Mouse (Mus musculus): ENCODE measurements at regions not wholly inside any gene's neighbourhood (a gene's known extent, or its start where the extent isn't known, plus 50 kb on each side); places are given as distances from the start of the nearest gene placed in this dataset.
A peak's percentile ranks its signal among the peaks of the same experiment; 100 is the strongest.

DNA sequence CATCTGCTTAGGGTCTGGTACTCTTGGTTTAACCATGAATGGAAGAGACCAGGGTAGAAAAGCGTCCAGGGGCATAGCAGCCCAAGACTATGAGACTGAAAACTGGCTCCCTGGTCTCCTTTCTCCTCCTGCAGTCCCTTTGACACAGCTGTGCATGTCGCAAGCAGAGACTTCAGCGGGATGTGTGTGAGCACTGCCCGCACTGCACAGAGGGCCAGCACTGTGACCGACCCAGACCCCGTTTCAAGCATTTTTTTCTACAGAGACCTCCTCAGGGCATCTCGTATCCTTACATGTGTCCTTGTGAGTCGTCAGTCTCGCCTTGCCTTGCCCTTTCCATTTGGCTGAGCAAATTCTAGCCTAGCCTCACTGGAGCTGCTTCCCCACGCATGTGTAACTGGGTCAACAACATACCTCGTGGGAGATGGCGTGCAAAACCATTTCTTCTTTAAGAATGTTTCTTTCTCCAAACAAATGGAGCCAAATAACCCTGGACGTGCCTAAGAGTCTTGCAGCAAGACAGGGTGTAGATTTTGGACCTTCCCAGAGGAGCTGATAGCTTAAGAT, 82.6 kb downstream of the Fam110c start:
- Histone ChIP-seq H3K27ac (peak overlapping the region; percentile 54), H3K36me3 (no peaks in the 10 kb centered on the region), H3K9me3 (replicated peaks) (no peaks in the 10 kb centered on the region), H3K9ac (no peak overlapping the region), H3K27me3 (no peaks in the 10 kb centered on the region), H3K4me1 (peaks cover 16% of the 10 kb centered on the region), H3K4me3 (replicated peaks) (no peak overlapping the region), H3K4me2 (no peak overlapping the region)
- ATAC-seq (replicated peaks; ENCODE audit: low FRiP score), result peak; percentile 60; the same call in 1 of the 2 replicates
- 56% methylated on average over 13 of the region's 13 CpGs for WGBS

DNA sequence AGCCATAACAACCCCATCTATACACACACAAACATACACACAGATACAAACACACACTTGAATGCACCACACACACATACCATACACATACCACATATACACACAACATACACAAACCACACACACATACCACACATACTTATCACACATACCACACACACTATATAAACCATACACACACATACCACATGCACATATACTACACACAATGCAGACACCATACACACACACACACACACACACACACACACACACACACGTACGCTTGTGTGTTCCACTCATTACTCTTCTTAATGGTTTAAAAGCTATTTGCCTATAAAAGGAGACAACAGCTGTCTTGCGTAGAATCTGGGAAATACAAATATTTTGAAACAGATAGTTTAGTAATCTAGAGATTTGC, 83.1 kb upstream of the Gm6993 start:
- H3K9me3 ChIP-seq (replicated peaks), result no peaks in the 10 kb centered on the region
- H3K27me3 ChIP-seq, result no peaks in the 10 kb centered on the region
- peaks cover 16% of the 10 kb centered on the region for H3K4me1 ChIP-seq
- H3K4me3 ChIP-seq (replicated peaks), result no peak overlapping the region
- no peaks in the 10 kb centered on the region for H3K36me3 ChIP-seq
- ATAC-seq (replicated peaks; ENCODE audit: low FRiP score), result no peak
- WGBS, result 78% methylated on average over 3 of the region's 3 CpGs
- H3K4me2 ChIP-seq, result no peak overlapping the region
- H3K27ac ChIP-seq, result no peak overlapping the region
- H3K9ac ChIP-seq, result no peak overlapping the region

DNA sequence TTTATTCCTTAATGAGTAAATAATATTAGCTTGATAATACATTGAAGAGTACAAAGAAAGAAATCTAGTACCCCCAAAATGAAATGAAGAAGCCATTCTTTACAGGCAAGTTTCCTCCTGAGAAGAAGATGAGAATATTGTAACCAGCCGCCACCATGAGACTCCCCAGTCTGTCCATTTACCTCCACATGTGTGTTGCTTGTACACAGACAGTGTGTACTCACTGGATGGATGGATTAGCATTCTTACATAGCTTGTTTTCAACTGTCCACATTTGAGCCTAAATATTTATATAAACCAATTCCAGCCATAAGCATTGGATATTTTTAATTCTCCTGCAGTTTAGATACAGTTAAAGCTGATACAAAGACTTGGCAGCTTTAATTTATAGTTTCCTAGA, 82.7 kb upstream of the Gm6993 start:
- ATAC-seq (replicated peaks; ENCODE audit: low FRiP score), result no peak
- Histone ChIP-seq H3K4me3 (replicated peaks) (no peak overlapping the region), H3K9ac (no peak overlapping the region), H3K4me2 (no peak overlapping the region), H3K27me3 (no peaks in the 10 kb centered on the region), H3K27ac (no peak overlapping the region), H3K4me1 (peaks cover 16% of the 10 kb centered on the region), H3K9me3 (replicated peaks) (no peaks in the 10 kb centered on the region), H3K36me3 (no peaks in the 10 kb centered on the region)
- WGBS, result 97% methylated on average over 1 of the region's 1 CpGs

DNA sequence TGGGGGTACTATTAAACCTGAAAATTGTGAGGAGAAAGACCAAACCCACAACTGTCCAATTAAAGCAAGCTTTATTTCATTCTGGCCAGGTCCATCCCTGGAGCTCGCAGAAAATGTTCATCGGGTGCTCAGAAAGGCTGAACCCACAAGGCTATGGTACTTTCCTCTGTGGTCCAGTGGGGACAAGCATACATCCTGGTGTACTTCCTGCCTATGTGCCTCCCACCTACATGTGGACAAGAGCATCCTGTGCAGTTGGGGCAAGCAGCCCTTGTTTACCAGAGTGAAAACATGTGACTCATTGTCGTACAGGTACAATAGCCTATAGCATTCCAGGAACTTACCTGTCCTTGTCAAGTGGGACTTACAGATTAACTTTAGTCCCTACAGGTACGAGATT, 81.7 kb upstream of the Gm6993 start:
- no peaks in the 10 kb centered on the region for H3K36me3 ChIP-seq
- no peaks in the 10 kb centered on the region for H3K27me3 ChIP-seq
- H3K4me1 ChIP-seq, result peaks cover 16% of the 10 kb centered on the region
- H3K4me2 ChIP-seq, result no peak overlapping the region
- H3K9ac ChIP-seq, result no peak overlapping the region
- WGBS, result 82% methylated on average over 4 of the region's 4 CpGs
- H3K9me3 ChIP-seq (replicated peaks), result no peaks in the 10 kb centered on the region
- no peak overlapping the region for H3K27ac ChIP-seq
- no peak overlapping the region for H3K4me3 ChIP-seq (replicated peaks)
- no peak for ATAC-seq (replicated peaks; ENCODE audit: low FRiP score)

DNA sequence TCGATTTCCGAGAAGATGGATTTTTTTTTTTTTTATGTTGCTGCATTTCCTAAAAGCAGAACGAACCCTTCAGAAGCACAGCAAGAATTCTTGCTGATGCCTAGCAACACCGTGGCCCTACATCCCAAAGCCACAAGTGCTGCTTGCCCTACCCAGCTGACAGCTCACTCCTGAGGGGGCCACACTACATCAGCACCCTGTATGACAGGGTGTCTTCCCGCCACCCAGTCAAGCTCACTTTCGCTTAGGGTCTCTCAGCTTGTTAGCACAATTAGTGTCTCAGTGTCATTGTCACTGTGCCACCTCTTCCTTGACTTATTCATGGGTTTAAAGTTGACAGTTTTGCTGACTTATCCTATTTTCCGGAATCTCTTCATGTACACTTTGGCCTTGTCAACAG, 81.2 kb upstream of the Gm6993 start:
- Histone ChIP-seq H3K4me1 (peaks cover 15% of the 10 kb centered on the region), H3K9me3 (replicated peaks) (no peaks in the 10 kb centered on the region), H3K36me3 (no peaks in the 10 kb centered on the region), H3K4me2 (no peak overlapping the region), H3K27ac (peak overlapping the region; percentile 29; the same call in 1 of the 2 replicates), H3K27me3 (no peaks in the 10 kb centered on the region), H3K9ac (no peak overlapping the region), H3K4me3 (replicated peaks) (no peak overlapping the region)
- 74% methylated on average over 7 of the region's 7 CpGs for WGBS
- ATAC-seq (replicated peaks; ENCODE audit: low FRiP score), result 0 out of 2 replicates have a peak, but pooled peaks have one; percentile 29

- peak overlapping the region; percentile 47; the same call in 1 of the 2 replicates for H3K27ac ChIP-seq
- no peaks in the 10 kb centered on the region for H3K9me3 ChIP-seq (replicated peaks)
- no peaks in the 10 kb centered on the region for H3K27me3 ChIP-seq
- H3K4me3 ChIP-seq (replicated peaks), result no peak overlapping the region
- no peak overlapping the region for H3K9ac ChIP-seq
- H3K4me2 ChIP-seq, result no peak overlapping the region
- 63% methylated on average over 4 of the region's 4 CpGs for WGBS
- ATAC-seq (replicated peaks; ENCODE audit: low FRiP score), result no peak
- H3K4me1 ChIP-seq, result peaks cover 6% of the 10 kb centered on the region; the same call in 1 of the 2 replicates
- H3K36me3 ChIP-seq, result no peaks in the 10 kb centered on the region
Measured at GRCm38 (mm10) chr12:31168221-31168890, 72.2 kb upstream of the Gm6993 start.

DNA sequence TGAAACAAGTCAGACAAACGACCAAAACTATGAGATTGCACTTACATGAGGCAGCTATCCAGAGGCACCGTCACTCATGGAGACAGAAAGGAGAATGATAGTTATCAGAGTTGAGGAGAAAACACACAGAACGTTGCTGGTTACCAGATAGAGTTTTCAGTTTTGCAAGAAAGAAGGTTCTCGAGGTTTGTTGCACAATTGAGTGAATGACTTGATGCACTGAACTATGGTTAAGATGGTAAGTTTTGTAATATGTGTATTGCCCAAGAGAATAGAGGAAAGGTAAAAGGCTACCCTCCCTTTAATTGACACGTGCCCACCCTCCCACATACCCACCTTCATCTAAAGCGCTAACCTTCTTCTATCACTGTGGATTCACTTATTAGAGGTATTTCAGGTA, 70.5 kb upstream of the Gm6993 start:
- H3K4me3 ChIP-seq (replicated peaks), result no peak overlapping the region
- no peak for ATAC-seq (replicated peaks; ENCODE audit: low FRiP score)
- 80% methylated on average over 6 of the region's 6 CpGs for WGBS

GRCm38 (mm10) chr12:31170546-31171160, 69.9 kb upstream of the Gm6993 start:
- 81% methylated on average over 10 of the region's 10 CpGs for WGBS
- no peaks in the 10 kb centered on the region for H3K9me3 ChIP-seq (replicated peaks)
- H3K27me3 ChIP-seq, result no peaks in the 10 kb centered on the region
- no peak overlapping the region for H3K27ac ChIP-seq
- H3K36me3 ChIP-seq, result no peaks in the 10 kb centered on the region
- H3K4me2 ChIP-seq, result no peak overlapping the region
- no peak overlapping the region for H3K9ac ChIP-seq
- no peak overlapping the region for H3K4me3 ChIP-seq (replicated peaks)
- H3K4me1 ChIP-seq, result peaks cover 6% of the 10 kb centered on the region; the same call in 1 of the 2 replicates
- no peak for ATAC-seq (replicated peaks; ENCODE audit: low FRiP score)

More for the DNA sequence above, 70.5 kb upstream of the Gm6993 start:
- no peak overlapping the region for H3K4me2 ChIP-seq
- no peak overlapping the region for H3K27ac ChIP-seq
- H3K27me3 ChIP-seq, result no peaks in the 10 kb centered on the region
- no peak overlapping the region for H3K9ac ChIP-seq
- no peaks in the 10 kb centered on the region for H3K9me3 ChIP-seq (replicated peaks)
- H3K36me3 ChIP-seq, result no peaks in the 10 kb centered on the region
- peaks cover 6% of the 10 kb centered on the region; the same call in 1 of the 2 replicates for H3K4me1 ChIP-seq

DNA sequence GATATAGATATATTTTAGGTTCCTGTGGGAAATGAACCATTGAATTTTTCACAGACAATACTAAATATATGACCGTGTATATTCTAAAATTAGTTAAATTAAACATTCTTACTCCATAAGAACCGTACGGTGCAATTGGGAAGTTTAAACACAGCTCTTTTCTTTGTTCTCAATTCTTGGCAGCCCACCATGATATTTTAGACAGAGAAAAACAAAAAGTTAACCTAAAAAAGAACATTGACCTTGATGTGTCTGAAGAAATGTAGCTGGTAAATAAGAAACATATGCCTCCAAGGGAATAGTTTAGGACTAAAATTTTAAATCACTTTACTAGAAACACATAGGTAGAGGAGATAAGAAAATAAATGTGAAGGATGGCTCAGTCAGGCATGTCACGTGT, 68.6 kb upstream of the Gm6993 start:
- H3K9me3 ChIP-seq (replicated peaks), result no peaks in the 10 kb centered on the region
- peak overlapping the region; percentile 52; the same call in 1 of the 2 replicates for H3K27ac ChIP-seq
- H3K36me3 ChIP-seq, result no peaks in the 10 kb centered on the region
- ATAC-seq (replicated peaks; ENCODE audit: low FRiP score), result no peak
- H3K4me3 ChIP-seq (replicated peaks), result no peak overlapping the region
- H3K9ac ChIP-seq, result no peak overlapping the region
- no peak overlapping the region for H3K4me2 ChIP-seq
- H3K4me1 ChIP-seq, result peaks cover 6% of the 10 kb centered on the region; the same call in 1 of the 2 replicates
- no peaks in the 10 kb centered on the region for H3K27me3 ChIP-seq
- 57% methylated on average over 4 of the region's 4 CpGs for WGBS

GRCm38 (mm10) chr12:31172451-31173318, 67.9 kb upstream of the Gm6993 start:
- Histone ChIP-seq H3K9me3 (replicated peaks) (no peaks in the 10 kb centered on the region), H3K4me2 (no peak overlapping the region), H3K27ac (peak overlapping the region; percentile 52; the same call in 1 of the 2 replicates), H3K27me3 (no peaks in the 10 kb centered on the region), H3K4me1 (peaks cover 7% of the 10 kb centered on the region), H3K4me3 (replicated peaks) (no peak overlapping the region), H3K36me3 (no peaks in the 10 kb centered on the region), H3K9ac (no peak overlapping the region)
- 79% methylated on average over 4 of the region's 4 CpGs for WGBS
- no peak for ATAC-seq (replicated peaks; ENCODE audit: low FRiP score)

DNA sequence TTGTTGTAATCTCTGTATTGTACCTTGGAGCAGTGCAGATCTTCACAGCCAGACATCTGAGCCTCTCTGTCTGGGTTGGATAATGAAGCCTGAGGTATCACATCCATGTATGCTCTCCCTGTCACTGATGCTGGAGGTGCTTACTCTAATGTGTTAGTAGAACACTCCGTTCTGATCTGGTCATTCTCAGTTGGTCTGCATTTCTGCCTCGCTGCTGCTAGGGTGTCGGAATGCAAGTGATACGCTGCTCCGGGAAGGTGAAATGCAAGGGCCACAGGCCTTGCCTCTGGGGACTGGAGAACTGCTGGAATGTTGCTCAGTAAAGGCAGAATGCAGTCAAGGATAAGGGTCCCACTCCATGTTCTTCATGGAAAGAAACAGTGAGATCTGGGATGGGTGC, 67.1 kb upstream of the Gm6993 start:
- H3K9ac ChIP-seq, result no peak overlapping the region
- no peak overlapping the region for H3K27ac ChIP-seq
- no peaks in the 10 kb centered on the region for H3K9me3 ChIP-seq (replicated peaks)
- H3K4me1 ChIP-seq, result peaks cover 10% of the 10 kb centered on the region
- 91% methylated on average over 5 of the region's 5 CpGs for WGBS
- no peak overlapping the region for H3K4me2 ChIP-seq
- no peaks in the 10 kb centered on the region for H3K36me3 ChIP-seq
- H3K27me3 ChIP-seq, result no peaks in the 10 kb centered on the region
- ATAC-seq (replicated peaks; ENCODE audit: low FRiP score), result no peak
- no peak overlapping the region for H3K4me3 ChIP-seq (replicated peaks)

GRCm38 (mm10) chr12:31179536-31179935, 61.0 kb upstream of the Gm6993 start:
- H3K27me3 ChIP-seq, result no peaks in the 10 kb centered on the region
- no peak for ATAC-seq (replicated peaks; ENCODE audit: low FRiP score)
- no peaks in the 10 kb centered on the region for H3K9me3 ChIP-seq (replicated peaks)
- H3K9ac ChIP-seq, result no peak overlapping the region
- WGBS, result 25% methylated on average over 6 of the region's 6 CpGs
- peaks cover 19% of the 10 kb centered on the region for H3K4me1 ChIP-seq
- no peak overlapping the region for H3K27ac ChIP-seq
- no peaks in the 10 kb centered on the region for H3K36me3 ChIP-seq
- H3K4me2 ChIP-seq, result no peak overlapping the region
- no peak overlapping the region for H3K4me3 ChIP-seq (replicated peaks)
